Mouse (Mus musculus) forebrain, embryonic 15.5 days (tissue): Measurements from ENCODE around the gene Vps26b. TPM values are rescaled to one million over a fixed set of nuclear protein-coding genes. Genes with fewer than 3 reads are reported as not detected.

Experiments
- ATAC-seq: fragments of 200-750 bp; cut with Nextera tagmentation; replicated peaks from 2 replicates; pipeline ENCODE4 v1.8.0; 2017; ENCODE audit warnings: mild to moderate bottlenecking, moderate TSS enrichment, moderate library complexity
- H3K27ac ChIP-seq: fragments of 300-500 bp; sonication (generic); replicated peaks from 2 replicates; pipeline ENCODE4 v1.5.1; 2015; ENCODE audit warnings: mild to moderate bottlenecking, inconsistent platforms
- H3K27me3 ChIP-seq: fragments of 300-500 bp; sonication (generic); 2 replicates; pipeline ENCODE4 v1.6.1; 2015; ENCODE audit warnings: inconsistent platforms
- H3K36me3 ChIP-seq: fragments of 300-500 bp; sonication (generic); 2 replicates; pipeline ENCODE4 v1.6.1; 2015; ENCODE audit warnings: mild to moderate bottlenecking, inconsistent platforms
- H3K4me1 ChIP-seq: fragments of 300-500 bp; sonication (generic); 2 replicates; pipeline ENCODE4 v1.6.1; 2015; ENCODE audit warnings: inconsistent platforms
- H3K4me2 ChIP-seq: fragments of 300-500 bp; sonication (generic); replicated peaks from 2 replicates; pipeline ENCODE4 v1.6.1; 2015; ENCODE audit warnings: mild to moderate bottlenecking, inconsistent platforms
- H3K4me3 ChIP-seq: fragments of 300-500 bp; sonication (generic); 2 replicates; pipeline ENCODE4 v1.5.1; 2015; ENCODE audit warnings: mild to moderate bottlenecking, inconsistent platforms
- H3K9ac ChIP-seq: fragments of 300-500 bp; sonication (generic); replicated peaks from 2 replicates; pipeline ENCODE4 v1.6.1; 2015; ENCODE audit warnings: mild to moderate bottlenecking, inconsistent platforms
- H3K9me3 ChIP-seq: fragments of 300-500 bp; sonication (generic); 2 replicates; pipeline ENCODE4 v1.6.1; 2016; ENCODE audit warnings: inconsistent platforms
- WGBS: fragments of 180-500 bp; shearing (Covaris S2); methylation state at CpG from one replicate; pipeline ENCODE4 v1.1.7; 2015; ENCODE audit warnings: mixed read lengths; 5-methylcytosine and 5-hydroxymethylcytosine counted together
- polyA plus RNA-seq: library from polyadenylated mRNA; unstranded; fragments of >200 nt; fragmentation: Nextera tagmentation; extraction: Ambion mirVana; gene quantifications from 2 replicates; pipeline ENCODE4 v1.2.1, GENCODE M21; 2015

Gene Vps26b
- 79.1 and 84.1 TPM in 2 replicates for polyA plus RNA-seq

GRCm38 (mm10) chr9:27029828-27030762, at the start of gene Vps26b, which contains the start of gene Ncapd3:
Gene Vps26b (minus strand): TSS chr9:27030065.
Gene Ncapd3 (plus strand): TSS chr9:27030175.
- Histone ChIP-seq H3K4me1 (peaks cover 56% of the 10 kb centered on the region), H3K9ac (peak within 1 kb of the TSS; percentile 99)

DNA sequence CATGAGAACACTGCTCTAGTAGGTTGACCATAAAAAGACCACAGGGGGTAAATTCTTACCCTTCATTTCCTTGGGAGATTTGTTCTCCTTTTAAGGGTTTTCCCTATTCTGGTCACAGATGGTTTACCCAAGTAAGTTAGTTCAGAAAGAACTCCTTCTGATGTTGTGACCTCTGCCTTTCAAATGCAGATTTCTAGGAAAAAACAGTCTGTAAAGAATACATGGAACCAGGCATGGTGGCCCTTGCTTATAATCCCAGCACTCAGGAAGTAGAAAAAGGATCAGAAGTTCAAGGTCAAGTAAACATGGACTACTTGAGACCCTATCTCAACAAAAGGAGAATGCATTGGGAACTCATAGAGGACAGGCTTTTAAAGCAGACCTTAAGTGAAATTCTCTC, 45.9 kb upstream of the Vps26b start:
- Histone ChIP-seq H3K4me1 (no peaks in the 10 kb centered on the region), H3K4me2 (no peak overlapping the region), H3K9me3 (no peaks in the 10 kb centered on the region), H3K27ac (no peak overlapping the region), H3K36me3 (peaks cover 54% of the 10 kb centered on the region), H3K27me3 (no peaks in the 10 kb centered on the region), H3K4me3 (no peak overlapping the region), H3K9ac (no peak overlapping the region)
- no peak for ATAC-seq

More at GRCm38 (mm10) chr9:27029828-27030762, at the start of gene Vps26b, which contains the start of gene Ncapd3:
- H3K36me3 ChIP-seq = no peaks in the 10 kb centered on the region
- no peaks in the 10 kb centered on the region for H3K9me3 ChIP-seq
- H3K27ac ChIP-seq = peak within 1 kb of the TSS; percentile 96
- peak; percentile 95 for ATAC-seq
- H3K4me3 ChIP-seq = peak within 1 kb of the TSS; percentile 100
- peak within 1 kb of the TSS; percentile 83 for H3K4me2 ChIP-seq
- WGBS = under 1% methylated on average over 74 of the region's 80 CpGs
- no peaks in the 10 kb centered on the region for H3K27me3 ChIP-seq

- no peak for ATAC-seq
- H3K4me3 ChIP-seq = no peak overlapping the region
- no peaks in the 10 kb centered on the region for H3K27me3 ChIP-seq
- no peaks in the 10 kb centered on the region for H3K9me3 ChIP-seq
- H3K4me1 ChIP-seq = no peaks in the 10 kb centered on the region
- H3K36me3 ChIP-seq = peaks cover 58% of the 10 kb centered on the region
- H3K9ac ChIP-seq = no peak overlapping the region
- no peak overlapping the region for H3K27ac ChIP-seq
- no peak overlapping the region for H3K4me2 ChIP-seq
- WGBS = 82% methylated on average over 1 of the region's 1 CpGs
Measured at GRCm38 (mm10) chr9:27074677-27075076, 44.8 kb upstream of the Vps26b start.

GRCm38 (mm10) chr9:27070895-27071294, 41.0 kb upstream of the Vps26b start:
- Histone ChIP-seq H3K9ac (no peak overlapping the region), H3K36me3 (peaks cover 82% of the 10 kb centered on the region), H3K4me3 (no peak overlapping the region), H3K9me3 (no peaks in the 10 kb centered on the region), H3K4me2 (no peak overlapping the region), H3K27me3 (no peaks in the 10 kb centered on the region), H3K27ac (no peak overlapping the region), H3K4me1 (no peaks in the 10 kb centered on the region)
- WGBS = 94% methylated on average over 4 of the region's 4 CpGs
- no peak for ATAC-seq

DNA sequence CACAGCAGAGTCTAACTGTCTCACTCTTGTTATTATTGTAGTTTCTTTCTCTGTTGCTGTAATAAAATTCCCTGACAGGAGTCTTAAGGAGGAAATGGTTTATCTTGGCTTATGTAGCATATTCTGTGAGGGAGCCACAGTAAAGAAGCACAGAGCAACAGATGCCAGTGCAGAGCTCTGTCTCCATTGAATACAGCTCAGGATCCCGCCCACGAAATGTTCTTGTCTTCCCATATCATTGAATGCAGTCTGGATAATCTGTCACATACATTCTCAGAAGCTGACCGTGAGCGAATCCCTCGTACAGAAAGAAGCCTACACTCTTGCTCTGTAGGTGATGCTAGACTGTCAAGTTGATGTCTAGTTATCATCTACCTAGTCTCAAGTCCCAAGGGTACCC, 28.5 kb upstream of the Vps26b start:
- H3K27me3 ChIP-seq = no peaks in the 10 kb centered on the region
- H3K27ac ChIP-seq = no peak overlapping the region
- no peaks in the 10 kb centered on the region for H3K9me3 ChIP-seq
- H3K36me3 ChIP-seq = peaks cover 79% of the 10 kb centered on the region
- no peak for ATAC-seq
- no peak overlapping the region for H3K9ac ChIP-seq
- H3K4me3 ChIP-seq = no peak overlapping the region
- 93% methylated on average over 5 of the region's 5 CpGs for WGBS
- no peak overlapping the region for H3K4me2 ChIP-seq
- no peaks in the 10 kb centered on the region for H3K4me1 ChIP-seq

DNA sequence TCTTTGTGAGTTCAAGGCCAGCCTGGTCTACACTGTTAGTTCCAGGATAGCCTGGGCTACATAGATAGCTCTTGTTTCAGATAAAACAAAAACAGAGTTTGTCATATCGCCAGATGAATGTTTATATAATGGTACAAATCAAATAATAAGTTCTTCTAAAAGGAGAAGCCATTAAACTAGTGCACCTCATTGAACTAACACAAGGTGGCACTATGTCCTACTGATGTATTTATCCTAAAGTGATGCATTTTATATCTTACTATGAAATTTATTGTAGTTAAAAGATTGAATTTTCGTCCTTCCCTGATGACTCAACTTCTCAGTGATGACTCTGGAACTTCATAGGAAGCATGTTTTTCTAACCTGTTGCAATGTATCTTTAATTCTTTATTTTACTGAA, 19.6 kb upstream of the Vps26b start:
- Histone ChIP-seq H3K9me3 (no peaks in the 10 kb centered on the region), H3K4me2 (no peak overlapping the region), H3K27ac (no peak overlapping the region), H3K36me3 (peaks cover 68% of the 10 kb centered on the region), H3K4me3 (no peak overlapping the region), H3K4me1 (no peaks in the 10 kb centered on the region), H3K9ac (no peak overlapping the region), H3K27me3 (no peaks in the 10 kb centered on the region)
- 91% methylated on average over 2 of the region's 2 CpGs for WGBS
- ATAC-seq = no peak

- H3K36me3 ChIP-seq = peaks cover 73% of the 10 kb centered on the region
- no peak overlapping the region for H3K4me3 ChIP-seq
- no peak overlapping the region for H3K4me2 ChIP-seq
- ATAC-seq = no peak
- WGBS = 93% methylated on average over 5 of the region's 5 CpGs
- no peaks in the 10 kb centered on the region for H3K27me3 ChIP-seq
- H3K4me1 ChIP-seq = no peaks in the 10 kb centered on the region
- no peak overlapping the region for H3K27ac ChIP-seq
- no peak overlapping the region for H3K9ac ChIP-seq
- H3K9me3 ChIP-seq = no peaks in the 10 kb centered on the region
Measured at GRCm38 (mm10) chr9:27043892-27044291, 14.0 kb upstream of the Vps26b start.

- Histone ChIP-seq H3K9ac (peak overlapping the region; percentile 56), H3K4me1 (peaks cover 55% of the 10 kb centered on the region), H3K27ac (peak overlapping the region; percentile 96), H3K9me3 (no peaks in the 10 kb centered on the region), H3K36me3 (no peaks in the 10 kb centered on the region), H3K4me2 (peak overlapping the region; percentile 73), H3K27me3 (no peaks in the 10 kb centered on the region), H3K4me3 (peak overlapping the region; percentile 100)
- 0% methylated on average over 17 of the region's 17 CpGs for WGBS
- ATAC-seq = no peak; the same call in 1 of the 2 replicates
Measured at GRCm38 (mm10) chr9:27030763-27031100, 867 bp upstream of the Vps26b start.

- Histone ChIP-seq H3K4me3 (peak overlapping the region; percentile 100), H3K27me3 (no peaks in the 10 kb centered on the region), H3K27ac (peak overlapping the region; percentile 96), H3K9ac (peak overlapping the region; percentile 99), H3K4me2 (peak overlapping the region; percentile 83), H3K9me3 (no peaks in the 10 kb centered on the region), H3K36me3 (no peaks in the 10 kb centered on the region), H3K4me1 (peaks cover 63% of the 10 kb centered on the region)
- ATAC-seq = peak; percentile 41
- under 1% methylated on average over 50 of the region's 52 CpGs for WGBS
Measured at GRCm38 (mm10) chr9:27029022-27029827, 640 bp downstream of the Vps26b start.

GRCm38 (mm10) chr9:27026708-27027107, 3.2 kb downstream of the Vps26b start:
- Histone ChIP-seq H3K9me3 (no peaks in the 10 kb centered on the region), H3K4me3 (0 out of 2 replicates have a peak overlapping the region, but pooled peaks have one; percentile 1), H3K9ac (no peak overlapping the region), H3K27ac (no peak overlapping the region), H3K4me1 (peaks cover 50% of the 10 kb centered on the region), H3K4me2 (peak overlapping the region; percentile 83), H3K27me3 (no peaks in the 10 kb centered on the region), H3K36me3 (no peaks in the 10 kb centered on the region)
- WGBS = 97% methylated on average over 1 of the region's 1 CpGs
- ATAC-seq = no peak

DNA sequence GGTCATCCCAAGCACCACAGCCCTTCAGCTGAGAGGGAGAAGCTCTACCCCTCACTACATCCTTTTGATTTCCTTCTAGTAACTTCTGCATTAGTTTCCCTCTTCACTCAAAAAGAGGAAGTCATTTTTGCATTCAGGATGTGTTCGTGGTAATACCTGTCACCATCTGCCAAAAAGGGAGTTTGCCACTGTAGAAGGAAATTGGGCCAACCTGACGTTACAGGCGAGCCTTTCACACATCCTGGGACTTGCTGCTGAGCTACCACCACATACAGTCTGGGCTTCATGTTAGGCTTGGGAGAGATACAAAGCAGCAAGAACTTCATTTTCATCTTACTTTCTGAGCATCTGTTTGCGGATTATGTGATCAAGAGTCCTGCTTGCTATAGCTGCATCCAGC, 6.2 kb downstream of the Vps26b start:
- Histone ChIP-seq H3K27me3 (no peaks in the 10 kb centered on the region), H3K4me2 (no peak overlapping the region), H3K9ac (no peak overlapping the region), H3K4me1 (peaks cover 37% of the 10 kb centered on the region), H3K9me3 (no peaks in the 10 kb centered on the region), H3K36me3 (peaks cover 9% of the 10 kb centered on the region; the same call in 1 of the 2 replicates), H3K4me3 (no peak overlapping the region), H3K27ac (no peak overlapping the region)
- ATAC-seq = no peak
- WGBS = 88% methylated on average over 4 of the region's 4 CpGs

DNA sequence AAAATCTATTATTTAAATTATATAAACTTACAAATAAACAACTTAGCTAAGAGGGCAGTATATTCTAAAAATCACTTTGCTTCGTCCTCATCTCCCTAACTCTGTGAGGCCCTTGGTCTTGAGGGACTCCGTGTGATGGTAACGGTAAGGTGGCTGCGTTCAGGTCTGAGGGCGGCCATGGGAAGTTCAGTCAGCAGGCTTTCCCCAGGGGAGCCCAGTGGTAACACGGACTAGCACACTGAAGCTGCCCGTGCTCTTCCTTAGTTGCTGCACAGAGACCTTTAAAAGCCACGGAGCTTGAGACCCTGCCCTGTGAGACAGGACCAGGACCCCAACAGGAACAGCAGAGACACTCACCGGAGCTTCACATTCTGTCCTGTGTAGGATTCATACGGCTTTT, 10.9 kb downstream of the Vps26b start:
- no peak for ATAC-seq
- H3K27ac ChIP-seq = no peak overlapping the region
- no peak overlapping the region for H3K9ac ChIP-seq
- H3K4me1 ChIP-seq = no peaks in the 10 kb centered on the region
- no peak overlapping the region for H3K4me2 ChIP-seq
- H3K27me3 ChIP-seq = no peaks in the 10 kb centered on the region
- no peaks in the 10 kb centered on the region for H3K9me3 ChIP-seq
- H3K36me3 ChIP-seq = peaks cover 52% of the 10 kb centered on the region
- H3K4me3 ChIP-seq = no peak overlapping the region
- WGBS = 95% methylated on average over 10 of the region's 10 CpGs
